Mouse (Mus musculus) R1 (cell line): ENCODE results near the gene Cyb5r1.
A peak's percentile ranks its signal among the peaks of the same experiment; 100 is the strongest.

Source experiments
- DNase-seq: peaks from one replicate; pipeline ENCODE4 v3.0.0-alpha.2; 2018; ENCODE audit warnings: low read depth, low spot score

The Cyb5r1 gene

DNA sequence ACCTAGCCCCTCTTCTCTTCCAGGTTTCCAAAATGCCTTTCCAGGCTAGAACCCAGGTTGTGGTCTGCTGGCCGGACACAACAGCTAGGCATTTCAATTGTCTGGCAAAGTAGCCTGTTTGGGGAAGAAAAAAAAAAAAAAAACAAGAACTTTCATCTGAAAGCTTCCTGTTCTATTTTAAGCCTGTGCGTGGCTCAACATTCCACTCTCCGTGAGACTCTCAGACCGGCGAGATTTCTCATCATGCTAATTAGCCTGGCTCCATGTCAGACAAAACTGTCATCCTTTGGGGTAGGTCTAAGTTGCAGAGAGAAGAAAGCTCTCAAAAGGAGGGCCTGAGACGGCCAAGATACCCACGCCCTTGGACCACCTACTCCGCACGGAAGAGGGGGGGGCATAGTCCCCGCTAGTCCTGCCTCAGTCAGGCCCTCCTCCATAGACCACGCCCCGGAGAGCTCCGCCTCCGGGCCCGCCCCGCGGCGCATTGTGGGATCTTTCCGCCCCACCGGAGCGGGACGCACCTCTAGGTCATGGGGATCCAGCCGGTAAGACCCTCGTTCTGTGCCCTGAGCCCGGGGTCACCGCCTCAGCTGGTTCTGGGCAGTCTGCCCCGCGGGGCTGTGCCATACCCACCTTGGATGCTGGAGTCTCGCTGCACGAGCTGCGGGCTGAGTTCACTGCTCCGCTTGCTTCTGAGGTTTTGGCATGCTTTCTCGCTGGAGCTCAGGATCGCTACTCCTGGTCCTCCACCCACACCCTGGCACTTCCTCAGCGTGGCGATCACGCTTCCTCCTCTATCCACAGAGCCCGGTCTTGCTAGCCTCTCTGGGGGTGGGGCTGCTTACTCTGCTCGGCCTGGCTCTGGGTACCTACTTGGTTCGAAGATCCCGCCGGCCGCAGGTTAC lies at the start of gene Cyb5r1:
Gene Cyb5r1, plus strand, starts transcription at position 51 of the 905 bp plus-strand sequence.
- DNase-seq = peak; percentile 98

DNA sequence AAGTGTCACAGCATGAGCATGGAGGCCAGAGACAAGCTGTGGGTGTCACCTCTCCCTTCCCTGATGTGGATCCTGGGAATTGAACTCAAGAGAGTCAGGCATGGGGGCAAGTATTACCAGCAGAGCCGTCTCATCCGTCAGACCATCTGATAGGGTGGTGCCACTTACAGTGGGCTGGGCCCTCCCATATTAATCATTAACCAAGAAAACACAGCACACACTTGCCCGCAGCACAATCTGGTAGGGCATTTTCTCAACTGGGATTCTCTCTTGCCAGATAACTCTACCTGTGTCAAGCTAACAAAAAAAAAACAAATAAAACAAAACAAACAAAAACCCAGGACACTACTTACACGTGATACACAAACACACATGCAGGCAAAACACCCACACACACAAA lies 47.9 kb upstream of the Cyb5r1 start:
- no peak for DNase-seq

GRCm38 (mm10) chr1:134360656-134361055 lies 44.7 kb upstream of the Cyb5r1 start:
- no peak for DNase-seq

DNA sequence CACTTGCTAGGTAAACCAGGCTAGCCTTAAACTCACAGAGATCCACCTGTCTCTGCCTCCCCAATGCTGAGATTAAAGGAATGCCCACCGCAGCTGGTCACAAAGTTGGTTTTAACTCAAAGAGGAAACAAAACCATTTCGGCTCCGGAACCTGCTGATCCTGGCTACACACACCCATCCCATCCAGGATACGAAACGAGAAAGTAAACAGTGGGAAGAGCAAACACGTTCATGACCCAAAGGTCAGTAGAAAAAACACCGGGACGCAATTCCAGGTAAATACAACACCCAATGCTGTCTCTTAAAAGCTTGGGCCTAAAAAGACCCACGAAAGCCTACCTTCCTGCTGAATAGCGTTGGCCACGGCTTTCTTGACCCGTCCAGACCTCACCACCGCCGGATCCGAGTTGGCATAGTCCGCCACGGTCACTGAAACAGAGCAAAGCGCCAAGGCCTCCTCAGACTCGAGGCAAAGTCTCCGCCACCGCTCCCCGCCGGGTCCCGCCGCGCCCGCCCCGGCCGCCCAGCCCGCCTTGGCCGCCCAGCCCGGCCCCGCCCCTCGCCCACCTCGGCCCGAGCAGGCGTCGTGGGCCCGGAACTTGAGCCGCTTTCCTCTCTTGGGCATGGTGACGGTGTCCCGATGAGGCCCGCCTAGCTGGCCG lies 44.0 kb upstream of the Cyb5r1 start:
- DNase-seq = no peak

- DNase-seq = peak; percentile 94
These were observed 43.5 kb upstream of the Cyb5r1 start, which contains the start of gene Tmem183a for GRCm38 (mm10) chr1:134361857-134362212. Tmem183a (minus strand) TSS chr1:134361979.

DNA sequence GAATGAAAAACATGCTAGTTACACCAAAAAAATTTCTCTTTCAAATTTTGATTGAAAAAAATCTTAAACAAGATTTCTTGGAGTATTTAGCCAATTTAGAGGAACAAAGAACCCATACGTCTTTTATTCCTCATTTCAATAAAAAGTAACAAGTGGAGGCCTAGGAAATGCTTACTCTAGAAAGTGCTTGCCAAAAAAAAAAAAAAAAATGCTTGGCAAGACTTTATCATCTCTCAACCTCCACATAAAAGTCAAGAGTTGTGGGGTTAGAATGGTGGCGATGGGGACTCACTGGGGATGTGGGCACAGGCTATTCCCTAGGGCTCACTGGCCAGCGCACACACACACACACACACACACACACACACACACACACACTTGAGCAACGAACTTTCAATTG lies 42.2 kb upstream of the Cyb5r1 start:
- no peak for DNase-seq

- DNase-seq = no peak
These were observed 39.9 kb upstream of the Cyb5r1 start for GRCm38 (mm10) chr1:134365491-134365890.

GRCm38 (mm10) chr1:134368777-134369337 lies 36.5 kb upstream of the Cyb5r1 start:
- DNase-seq = peak; percentile 73

DNA sequence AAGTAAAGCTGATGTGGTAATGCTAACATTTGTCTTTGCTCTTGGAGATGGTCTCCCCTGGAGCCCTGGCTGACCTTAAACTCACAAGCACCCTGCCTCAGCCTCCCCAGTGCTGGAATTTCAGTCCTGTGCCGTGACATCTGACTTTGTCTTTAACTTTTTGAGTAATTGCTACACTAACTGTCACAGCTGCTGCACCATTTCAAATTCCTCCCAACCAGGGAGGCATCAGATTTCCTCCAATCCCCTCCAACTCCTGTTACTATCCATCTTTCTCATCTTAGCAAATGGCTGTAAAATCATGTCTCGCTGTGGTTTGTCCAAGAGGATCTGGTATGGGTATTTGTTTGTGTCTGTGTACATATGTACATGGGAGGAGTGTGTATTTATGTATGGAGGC lies 31.2 kb upstream of the Cyb5r1 start:
- no peak for DNase-seq

DNA sequence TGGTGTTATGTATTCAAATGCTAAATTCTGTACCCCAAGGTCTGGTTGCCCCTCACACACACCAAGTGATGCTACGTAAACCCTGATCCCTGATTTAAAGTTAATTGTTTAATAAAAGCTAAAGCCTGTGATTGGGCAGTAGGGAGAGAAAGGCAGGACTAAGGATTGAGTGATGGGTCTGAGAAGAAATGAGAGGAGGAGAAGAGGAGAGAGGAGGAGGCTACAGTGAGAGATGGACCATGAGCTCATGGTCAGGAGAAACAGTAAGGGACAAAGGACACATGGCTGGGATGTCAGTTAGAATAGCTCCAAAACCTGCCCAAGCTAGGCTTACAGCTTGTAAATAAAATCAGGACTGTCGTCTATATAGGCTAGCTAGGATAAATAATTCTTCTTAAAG lies 24.3 kb upstream of the Cyb5r1 start:
- DNase-seq = peak; percentile 58

DNA sequence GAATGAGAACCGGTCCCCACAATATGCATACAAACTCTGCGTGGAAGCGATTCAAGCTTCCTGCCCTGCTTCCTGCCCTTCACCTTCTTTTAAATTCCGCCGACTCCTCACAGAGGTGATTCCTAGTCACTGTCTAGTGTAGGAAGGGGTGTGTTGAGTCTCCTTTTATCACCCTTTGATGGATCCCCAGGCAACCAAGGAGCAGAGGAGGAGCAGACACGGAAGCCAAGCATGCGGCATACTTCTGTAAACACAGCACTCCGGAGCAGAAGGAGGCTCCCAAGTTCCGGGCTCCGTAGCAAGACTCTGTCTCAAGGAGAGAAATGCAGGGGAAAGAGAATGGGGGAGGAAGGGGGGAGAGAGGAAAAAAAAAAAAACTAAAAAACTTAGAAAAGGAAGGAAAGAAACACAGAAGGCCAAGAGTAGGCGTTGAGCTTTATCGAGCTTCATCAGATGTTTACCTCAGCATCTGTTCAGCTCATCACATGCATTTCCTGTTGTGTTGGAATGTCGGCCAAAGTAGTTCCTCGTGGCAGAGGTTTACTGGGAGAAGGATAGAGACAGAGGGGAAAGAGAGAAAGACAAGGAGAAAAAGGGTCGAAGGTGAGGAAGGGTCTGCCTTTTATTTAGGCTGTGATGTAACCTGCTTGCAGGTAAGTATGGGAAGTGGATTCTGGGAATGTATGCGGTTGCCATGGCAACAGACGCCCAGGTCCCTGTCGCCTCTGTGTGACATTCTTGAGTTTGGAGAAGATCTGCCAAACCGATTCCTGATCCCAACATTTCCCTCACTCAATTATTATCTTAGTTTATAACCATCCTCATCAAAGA lies 23.3 kb upstream of the Cyb5r1 start:
- peak; percentile 96 for DNase-seq

- peak; percentile 95 for DNase-seq
These were observed 20.8 kb upstream of the Cyb5r1 start for GRCm38 (mm10) chr1:134384581-134384980.

- peak; percentile 71 for DNase-seq
These were observed 20.2 kb upstream of the Cyb5r1 start for GRCm38 (mm10) chr1:134385176-134385575.

DNA sequence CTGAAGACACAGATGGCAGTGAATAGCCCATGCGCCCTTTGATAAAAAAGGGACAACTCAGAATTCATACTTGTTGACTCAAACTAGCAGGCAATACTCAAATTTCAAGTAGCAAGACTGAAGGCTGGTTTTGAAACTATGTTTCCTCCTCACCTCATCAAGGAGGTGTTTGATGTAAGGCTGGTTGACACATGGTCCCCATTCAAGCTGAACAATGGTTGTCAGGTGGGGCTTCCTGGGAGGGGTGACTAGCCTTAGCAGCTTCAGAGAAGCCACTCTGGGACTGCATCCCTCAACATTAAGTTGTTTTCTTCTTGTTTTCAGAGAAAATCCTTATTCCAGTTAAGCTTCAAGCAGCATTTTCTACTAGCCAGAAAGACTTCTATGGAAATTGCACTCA lies 19.7 kb upstream of the Cyb5r1 start, which contains the start of gene 4933406M09Rik:
Gene 4933406M09Rik, plus strand, starts transcription at position 275 of the 400 bp plus-strand sequence.
- peak; percentile 52 for DNase-seq

DNA sequence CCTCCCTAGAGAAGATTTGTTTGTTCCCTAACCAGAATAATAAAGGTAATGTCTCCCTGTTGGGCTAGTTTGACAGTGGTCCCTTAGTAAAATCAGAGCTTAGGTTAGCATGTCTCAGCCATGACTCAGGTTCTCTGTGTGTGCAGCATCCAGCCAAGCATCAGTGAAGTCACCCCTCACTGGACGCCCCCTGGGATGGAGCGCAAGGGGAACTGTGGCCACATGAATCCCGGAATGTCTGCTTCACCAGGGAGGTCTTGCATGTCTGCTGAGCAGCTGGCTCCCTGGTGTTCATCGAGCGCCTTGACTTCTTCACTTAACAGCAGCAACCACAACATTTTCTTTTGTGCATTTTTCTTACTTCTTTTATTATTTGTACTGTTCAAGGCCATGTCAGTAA lies 11.5 kb upstream of the Cyb5r1 start:
- no peak for DNase-seq

GRCm38 (mm10) chr1:134398210-134398609 lies 7.1 kb upstream of the Cyb5r1 start:
- DNase-seq = no peak

DNA sequence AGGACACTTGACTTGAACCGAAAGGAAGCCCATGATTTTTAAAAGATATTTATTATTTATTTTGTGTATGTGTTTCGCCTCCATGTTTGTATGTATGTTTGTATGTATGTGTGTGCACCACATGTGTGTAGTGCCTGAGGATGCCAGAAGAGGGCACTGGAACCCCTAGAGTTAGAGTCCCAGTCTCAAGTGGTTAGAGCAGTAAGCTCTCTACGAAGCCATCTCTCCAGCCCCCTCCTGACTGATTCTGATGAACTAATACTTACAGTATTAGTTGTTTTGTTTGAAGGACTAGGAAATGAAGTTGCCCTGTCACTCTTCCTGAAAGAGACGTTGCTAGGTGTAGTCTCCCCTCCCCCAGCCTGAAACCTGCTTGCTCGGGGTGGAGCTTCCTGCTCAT lies 5.6 kb upstream of the Cyb5r1 start:
- peak; percentile 95 for DNase-seq

GRCm38 (mm10) chr1:134406414-134406771 lies 1.0 kb downstream of the Cyb5r1 start:
- DNase-seq = no peak

- DNase-seq = no peak
These were observed 2.7 kb downstream of the Cyb5r1 start for GRCm38 (mm10) chr1:134408080-134408479.

GRCm38 (mm10) chr1:134411706-134412629 lies 6.6 kb downstream of the Cyb5r1 start:
- DNase-seq = no peak

DNA sequence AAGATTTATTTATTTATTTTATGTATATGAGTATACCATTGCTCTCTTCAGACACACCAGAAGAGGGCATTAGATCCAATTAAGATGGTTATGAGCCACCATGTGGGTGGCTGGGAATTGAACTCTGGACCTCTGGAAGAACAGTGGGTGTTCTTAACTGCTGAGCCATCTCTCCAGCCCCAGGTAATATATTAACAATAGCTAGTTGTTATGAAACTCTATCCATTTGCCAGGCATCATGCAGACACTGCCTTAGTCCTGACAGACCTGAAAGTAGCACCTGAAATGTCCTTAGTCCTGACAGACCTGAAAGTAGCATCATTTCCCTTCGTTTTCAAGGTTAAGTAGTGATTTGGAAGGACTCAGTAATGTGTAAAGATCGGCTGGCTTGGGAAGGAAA lies 8.7 kb downstream of the Cyb5r1 start:
- DNase-seq = no peak
